Mouse (Mus musculus): ENCODE measurements around the gene Gm11549.

- TF ChIP-seq POLR2A (IDR thresholded peaks at IDR 0.05; ENCODE audit: insufficient read depth, low read depth, low read length) = no peak
- TF ChIP-seq CTCF (IDR thresholded peaks at IDR 0.05; ENCODE audit: insufficient read depth, low read depth, low read length) = no peak
Measured at GRCm38 (mm10) chr3:36499418-36499817, 22.2 kb downstream of the Gm11549 start.
